Mouse (Mus musculus) layer of hippocampus, postnatal 25 days (tissue): ENCODE data around the gene Pold3. TPM values are rescaled to one million over a fixed set of nuclear protein-coding genes. Genes with fewer than 3 reads are reported as not detected.
A peak's percentile ranks its signal among the peaks of the same experiment; 100 is the strongest.
"Not testable (repeated sequence)": the region's sequence is repeated elsewhere in the genome, so short reads cannot be mapped to it uniquely, and the experiment has no call there.

Experiments used
- DNase-seq, 2 experiments: peaks; one replicate each; pipeline ENCODE4 v3.0.0; 2022; ENCODE audit warnings: mixed read lengths in 2 of 2, low spot score in 1 of 2; ENCODE audit errors: extremely low spot score in 1 of 2
- total RNA-seq, 2 experiments: library from RNA; stranded (reverse); gene quantifications; 2 replicates each; pipeline ENCODE4 v1.2.3; 2021

Pold3 gene
- total RNA-seq, 2 experiments from 2014 or later = 24.7 to 32.4 TPM

DNA sequence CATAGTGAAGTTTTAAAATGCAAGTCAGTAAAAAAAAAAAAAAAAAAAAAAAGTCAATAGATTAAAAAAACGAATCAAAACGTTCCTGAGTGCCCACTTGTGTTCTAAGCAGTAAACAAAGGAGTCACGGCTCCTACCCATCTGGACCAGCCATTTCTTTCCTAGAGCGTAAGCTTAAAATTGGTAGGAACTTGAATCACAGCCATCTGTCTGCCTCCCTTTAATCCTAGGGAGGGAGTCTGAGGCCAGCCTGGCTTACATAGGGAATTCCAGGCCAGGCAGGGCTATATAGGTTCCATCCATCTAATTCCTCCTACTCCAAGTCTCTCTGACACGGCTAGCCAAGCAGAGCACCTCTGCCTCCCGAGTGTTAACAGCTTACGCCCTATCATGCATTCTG lies 7.5 kb downstream of the Pold3 start:
- DNase-seq = no peak

- no peak for DNase-seq
Observed at GRCm38 (mm10) chr7:100111506-100111905, 9.9 kb downstream of the Pold3 start.

DNA sequence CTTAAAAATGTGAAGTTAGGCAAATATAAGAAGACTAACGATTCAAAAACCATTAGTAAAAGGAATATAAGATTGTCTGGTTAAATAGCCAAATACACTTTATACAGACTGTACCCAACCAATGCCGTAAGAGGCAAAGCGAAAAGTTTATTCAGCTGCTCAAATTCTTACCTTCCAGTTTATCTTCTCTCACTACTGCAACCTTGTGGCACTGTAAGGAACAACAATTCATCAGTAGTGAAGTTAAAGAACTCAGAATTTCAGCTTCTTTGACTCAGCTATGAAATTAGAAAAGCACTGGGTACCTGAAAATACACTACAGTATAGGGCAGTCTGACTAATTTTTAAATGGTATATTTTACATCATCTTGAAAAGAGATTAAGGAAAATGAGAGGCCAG lies 13.0 kb downstream of the Pold3 start:
- peak in 1 of 2 experiments; percentile 19 for DNase-seq

- DNase-seq = no peak
Observed at GRCm38 (mm10) chr7:100104677-100105076, 16.7 kb downstream of the Pold3 start.

- DNase-seq = no peak
Observed at GRCm38 (mm10) chr7:100100031-100100595, 21.3 kb downstream of the Pold3 start.

- DNase-seq = peak in 1 of 2 experiments; percentile 25
Observed at GRCm38 (mm10) chr7:100086891-100087290, 34.5 kb downstream of the Pold3 start.

DNA sequence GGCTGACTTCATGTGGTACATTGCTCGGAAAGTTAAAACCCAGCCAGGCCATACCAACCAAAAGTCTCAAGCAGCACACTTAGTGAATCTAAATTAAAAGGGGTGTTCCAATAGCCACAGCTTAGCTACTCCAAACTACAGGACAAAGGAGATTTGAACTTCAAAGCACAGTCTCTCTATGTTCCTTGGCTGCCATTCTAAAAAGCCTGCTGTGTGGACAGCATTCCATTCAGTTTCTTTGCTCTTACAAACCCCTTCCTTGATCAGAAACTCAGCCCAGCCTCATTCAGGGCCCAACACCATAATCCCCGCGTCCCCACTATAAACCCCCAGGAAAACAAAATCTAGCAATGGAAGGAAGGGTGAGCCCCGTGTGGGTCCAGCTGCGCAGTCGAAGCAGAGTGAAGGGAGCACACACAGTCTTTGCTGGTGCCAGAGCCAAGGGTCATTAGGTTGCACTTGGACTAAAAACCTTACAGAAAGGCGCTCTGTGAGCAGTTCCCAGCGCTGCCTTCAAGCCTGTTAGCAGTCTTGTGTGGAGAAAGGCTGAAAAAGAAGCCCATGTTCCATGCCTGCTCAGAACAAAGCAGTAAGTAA lies 35.1 kb downstream of the Pold3 start:
- DNase-seq = no peak

DNA sequence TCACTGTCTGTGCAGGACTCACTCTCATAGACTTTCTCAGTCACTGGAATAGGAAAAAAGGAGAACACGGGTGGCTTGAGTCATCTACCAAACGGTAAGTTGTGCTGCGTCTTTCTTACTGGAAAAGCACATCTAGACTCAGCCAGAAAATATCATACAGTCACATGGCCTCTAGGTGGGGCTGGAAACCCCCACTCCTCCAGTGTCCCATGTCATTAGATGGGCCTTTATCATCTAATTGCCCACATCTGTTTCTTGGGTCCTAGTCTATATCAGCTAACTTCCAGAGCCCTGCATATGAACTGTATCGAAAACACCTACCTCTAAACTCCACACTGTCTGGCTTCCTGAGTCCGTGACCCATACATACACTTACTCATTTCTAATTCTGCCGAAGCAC lies 37.6 kb downstream of the Pold3 start:
- DNase-seq = no peak

GRCm38 (mm10) chr7:100082836-100083235 lies 38.5 kb downstream of the Pold3 start:
- DNase-seq = no peak

- DNase-seq = no peak
Observed at GRCm38 (mm10) chr7:100080087-100080781, 41.1 kb downstream of the Pold3 start.

DNA sequence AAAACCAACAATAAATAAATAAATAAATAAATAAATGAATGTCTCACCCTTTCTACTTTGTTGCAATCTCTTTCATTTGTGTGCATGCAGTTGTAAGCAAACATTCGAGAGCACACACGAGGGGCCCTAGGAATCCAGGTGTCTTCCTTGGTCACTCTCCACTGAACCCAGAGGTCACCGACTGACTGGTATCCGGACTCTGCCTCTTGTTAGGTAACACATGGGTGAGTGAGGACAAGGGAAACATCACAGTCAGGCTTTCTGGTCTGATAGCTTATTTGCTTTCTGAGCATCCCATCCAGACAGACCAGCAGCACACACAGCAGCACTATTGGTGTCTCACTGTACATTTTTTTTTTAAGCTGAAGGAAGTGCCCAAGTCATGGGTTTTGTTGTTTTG lies 44.3 kb downstream of the Pold3 start:
- no peak for DNase-seq

GRCm38 (mm10) chr7:100076296-100076695 lies 45.1 kb downstream of the Pold3 start:
- DNase-seq = no peak

- no peak for DNase-seq
Observed at GRCm38 (mm10) chr7:100073959-100074358, 47.4 kb downstream of the Pold3 start.

DNA sequence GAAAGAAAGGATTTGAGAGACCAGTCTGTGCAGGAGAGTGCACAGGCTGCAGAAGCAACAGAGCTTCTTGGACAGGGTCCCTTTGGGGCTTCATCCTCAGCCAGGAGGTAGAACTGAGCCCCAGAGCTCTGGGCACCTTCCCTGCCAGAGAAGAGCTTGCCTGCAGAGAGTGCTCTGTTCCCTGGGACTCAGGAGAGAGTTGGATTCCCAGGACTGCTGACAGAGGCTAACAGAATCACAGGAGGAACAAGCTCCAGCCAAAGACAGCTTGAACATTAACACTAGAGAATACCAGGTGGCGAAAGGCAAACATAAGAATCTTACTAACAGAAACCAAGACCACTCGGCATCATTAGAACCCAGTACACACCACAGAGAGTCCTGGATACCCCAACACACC lies 68.4 kb downstream of the Pold3 start:
- DNase-seq = not testable (repeated sequence)

DNA sequence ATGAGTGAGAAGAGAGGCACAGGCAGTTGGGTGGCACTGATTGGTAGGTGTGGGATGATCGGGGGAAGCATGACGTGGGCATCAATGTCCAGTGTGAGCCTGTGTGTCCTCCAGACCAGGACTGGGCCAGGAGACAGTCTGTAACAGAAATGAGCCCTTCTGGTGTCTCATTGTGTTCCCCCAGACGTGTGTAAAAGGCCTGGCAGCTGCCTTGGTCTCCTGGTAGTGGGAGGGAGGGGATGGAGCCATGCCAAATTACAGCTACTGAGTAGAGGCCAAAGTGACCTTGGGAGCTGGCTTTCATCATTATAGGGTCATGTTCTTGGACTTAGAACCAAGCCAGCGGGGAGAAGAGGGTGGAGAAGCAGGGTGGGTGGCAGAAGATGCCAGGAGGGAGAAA lies 69.5 kb downstream of the Pold3 start:
- DNase-seq = no peak

DNA sequence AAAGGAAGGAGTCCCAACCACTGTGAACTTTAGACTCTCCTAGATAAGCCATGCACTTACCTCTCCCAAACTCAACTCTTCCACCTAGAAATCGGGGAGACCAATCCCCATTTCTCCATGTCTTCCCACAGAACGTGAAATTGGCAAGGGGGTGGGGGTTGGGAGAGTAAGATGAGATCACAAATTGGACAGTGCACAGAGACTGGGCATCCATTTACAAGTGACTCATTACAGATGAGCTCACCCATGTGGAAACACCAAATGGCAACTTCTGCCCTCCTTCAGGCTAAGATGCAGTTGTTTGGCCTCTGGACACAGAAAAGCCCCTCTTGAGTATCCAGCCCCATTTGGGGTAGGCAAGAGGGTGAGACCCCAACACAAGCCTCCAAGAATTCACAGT lies 74.9 kb downstream of the Pold3 start:
- no peak for DNase-seq

GRCm38 (mm10) chr7:100043605-100044031 lies 77.7 kb downstream of the Pold3 start:
- DNase-seq = no peak

GRCm38 (mm10) chr7:100043096-100043495 lies 78.3 kb downstream of the Pold3 start:
- DNase-seq = no peak

DNA sequence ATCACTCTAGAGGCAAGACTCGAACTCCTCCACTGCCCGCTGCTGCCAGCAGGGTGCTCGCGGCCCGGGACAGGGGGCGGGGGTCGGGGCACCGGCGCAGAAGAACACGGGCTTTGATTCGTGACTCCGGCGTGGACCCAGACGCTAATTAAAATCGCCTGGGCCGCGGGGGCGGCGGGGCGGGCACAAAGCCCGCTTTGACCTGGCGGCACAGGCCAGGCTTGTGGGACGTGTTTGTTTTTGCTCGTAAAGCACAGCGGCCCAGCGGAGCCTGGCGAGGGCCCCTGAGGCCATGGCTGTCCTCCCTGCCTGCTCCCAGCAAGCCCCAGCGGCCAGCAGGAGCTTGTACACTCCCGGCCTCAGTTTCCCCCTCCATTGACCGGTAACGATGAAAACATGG lies 79.2 kb downstream of the Pold3 start:
- DNase-seq = no peak

DNA sequence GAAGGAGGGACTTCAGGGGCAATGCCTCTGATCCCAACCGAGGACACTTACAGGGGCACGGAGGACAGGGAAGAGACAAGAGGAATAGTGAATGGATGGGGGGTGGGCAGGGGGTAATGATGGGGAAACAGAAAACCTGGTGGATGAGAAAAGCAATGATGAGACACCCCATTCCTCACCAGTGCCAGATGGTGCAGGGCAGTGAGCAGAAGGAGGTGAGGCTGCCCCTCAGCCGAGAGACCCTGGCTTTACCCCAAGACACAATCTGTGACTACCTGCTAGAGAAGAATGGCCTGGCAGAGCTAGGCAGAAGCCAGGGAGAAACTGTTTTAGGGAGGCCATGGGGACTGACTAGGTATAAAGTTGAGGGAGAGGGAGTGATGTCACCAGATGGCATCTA lies 84.9 kb downstream of the Pold3 start:
- no peak for DNase-seq

DNA sequence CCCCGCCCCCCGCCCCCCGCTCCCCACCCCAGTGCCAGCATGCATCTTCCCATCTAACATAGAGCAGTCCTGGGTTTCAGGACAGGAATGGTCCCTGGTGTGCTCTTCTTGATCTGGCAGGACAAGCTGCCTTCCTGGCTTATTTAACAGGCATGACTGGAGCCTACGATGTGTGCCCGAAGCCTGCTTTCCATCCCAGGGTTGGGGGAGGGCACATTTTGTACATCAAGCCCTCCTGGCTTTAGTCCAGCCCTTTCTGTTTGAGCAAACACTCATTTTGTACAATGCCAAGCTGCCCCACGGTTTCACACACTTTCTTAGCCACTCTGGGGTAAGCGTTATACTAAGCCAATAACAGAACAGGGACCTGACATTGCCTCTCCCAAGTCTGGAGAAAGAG lies 85.3 kb downstream of the Pold3 start:
- no peak for DNase-seq
